Mouse (Mus musculus): ENCODE measurements around the gene Nptn. TPM values are rescaled to one million over a fixed set of nuclear protein-coding genes. Genes with fewer than 3 reads are reported as not detected.

The Nptn gene
- total RNA-seq, 2 experiments from 2014 or later: 155 to 177 TPM

GRCm38 (mm10) chr9:58675371-58675770, 93.3 kb downstream of the Nptn start:
- intact Hi-C loops (cut with DNase I): no loop called here
- no peak for DNase-seq

GRCm38 (mm10) chr9:58681411-58681810, 99.4 kb downstream of the Nptn start:
- intact Hi-C loops (cut with DNase I): no loop called here

GRCm38 (mm10) chr9:58682106-58682505, 100.1 kb downstream of the Nptn start:
- DNase-seq: no peak
- intact Hi-C loops (cut with DNase I): no loop called here

More at GRCm38 (mm10) chr9:58681411-58681810, 99.4 kb downstream of the Nptn start:
- no peak for DNase-seq

GRCm38 (mm10) chr9:58683372-58683771, 101.3 kb downstream of the Nptn start:
- intact Hi-C loops (cut with DNase I): no loop called here

GRCm38 (mm10) chr9:58685290-58685689, 103.2 kb downstream of the Nptn start:
- intact Hi-C loops (cut with DNase I): no loop called here
- DNase-seq: no peak

More at GRCm38 (mm10) chr9:58683372-58683771, 101.3 kb downstream of the Nptn start:
- DNase-seq: no peak

GRCm38 (mm10) chr9:58688076-58688475, 106.0 kb downstream of the Nptn start:
- intact Hi-C loops (cut with DNase I): no loop called here
- no peak for DNase-seq

GRCm38 (mm10) chr9:58690701-58691100, 108.7 kb downstream of the Nptn start:
- no peak for DNase-seq
- intact Hi-C loops (cut with DNase I): no loop called here

- DNase-seq: no peak
- intact Hi-C loops (cut with DNase I): no loop called here
Measured at GRCm38 (mm10) chr9:58691471-58691870, 109.4 kb downstream of the Nptn start.

GRCm38 (mm10) chr9:58698486-58698885, 116.4 kb downstream of the Nptn start:
- DNase-seq: no peak
- intact Hi-C loops (cut with DNase I): no loop called here

GRCm38 (mm10) chr9:58701751-58702150, 119.7 kb downstream of the Nptn start:
- intact Hi-C loops (cut with DNase I): no loop called here
- peak in 1 of 2 experiments; percentile 9 for DNase-seq

GRCm38 (mm10) chr9:58703766-58704165, 121.7 kb downstream of the Nptn start:
- no peak for DNase-seq

GRCm38 (mm10) chr9:58706024-58706423, 124.0 kb downstream of the Nptn start:
- no peak for DNase-seq
- intact Hi-C loops (cut with DNase I): no loop called here

More at GRCm38 (mm10) chr9:58703766-58704165, 121.7 kb downstream of the Nptn start:
- intact Hi-C loops (cut with DNase I): no loop called here

Other genes starting within 250 kb of the Nptn start
- gene Tbc1d21, start 211.8 kb upstream of the Nptn start, total RNA-seq (2021): not detected
- 10 to 100 TPM; 10.7 to 11.1 TPM for gene Insyn1, start 93.6 kb upstream of the Nptn start, total RNA-seq (2021)
- 10 to 100 TPM; 15.4 to 17.6 TPM for gene Cd276, start 26.8 kb upstream of the Nptn start, total RNA-seq (2021)
- gene Rec114, start 161.7 kb downstream of the Nptn start, total RNA-seq (2021): 1 to 10 TPM; 2.7 to 5.3 TPM
- 1 to 10 TPM; 4.6 to 6.9 TPM for gene Hcn4, start 241.2 kb downstream of the Nptn start, total RNA-seq (2021)